Mouse (Mus musculus) heart, adult 18-20 months (tissue): ENCODE data around the gene Kpnb1. TPM values are rescaled to one million over a fixed set of nuclear protein-coding genes. Genes with fewer than 3 reads are reported as not detected.
A peak's percentile ranks its signal among the peaks of the same experiment; 100 is the strongest.
"Not testable (repeated sequence)": the region's sequence is repeated elsewhere in the genome, so short reads cannot be mapped to it uniquely, and the experiment has no call there.

Experiments used
- DNase-seq, 2 experiments: peaks; one replicate each; pipeline ENCODE4 v3.0.0; 2021 to 2022; ENCODE audit warnings: mixed read lengths in 1 of 2
- long read RNA-seq, 2 experiments: library from polyadenylated mRNA; stranded (forward); transcript quantifications; one replicate each; pipeline ENCODE4 v2.0.0; 2021
- total RNA-seq, 2 experiments: library from RNA; stranded (reverse); gene quantifications; 2 replicates each; pipeline ENCODE4 v1.2.3; 2021

The Kpnb1 gene
- total RNA-seq = 10 to 100 TPM; 80.8 to 82.9 TPM
- long read RNA-seq, experiment 1, full-length matches to known transcripts = 9 of 93 reads
- long read RNA-seq, experiment 1, partial matches to known transcripts = 7 of 93 reads
- long read RNA-seq, experiment 1, other reads (novel, unspliced or antisense) = 77 of 93 reads
- long read RNA-seq, experiment 2, full-length matches to known transcripts = 1 of 64 reads
- long read RNA-seq, experiment 2, partial matches to known transcripts = 3 of 64 reads
- long read RNA-seq, experiment 2, other reads (novel, unspliced or antisense) = 60 of 64 reads

GRCm38 (mm10) chr11:97187764-97188642 is at the start of gene Kpnb1:
TSS of gene Kpnb1 (minus strand) at chr11:97187881.
- DNase-seq = peak; percentile 96 to 99

- peak; percentile 62 to 64 for DNase-seq
These were observed 44.8 kb upstream of the Kpnb1 start for GRCm38 (mm10) chr11:97232436-97232835.

- no peak for DNase-seq
These were observed 41.7 kb upstream of the Kpnb1 start for GRCm38 (mm10) chr11:97229396-97229795.

GRCm38 (mm10) chr11:97228985-97229384 is 41.3 kb upstream of the Kpnb1 start:
- no peak for DNase-seq

GRCm38 (mm10) chr11:97226131-97226530 is 38.5 kb upstream of the Kpnb1 start:
- no peak for DNase-seq

GRCm38 (mm10) chr11:97223485-97223884 is 35.8 kb upstream of the Kpnb1 start:
- DNase-seq = no peak

- DNase-seq = no peak
These were observed 33.9 kb upstream of the Kpnb1 start for GRCm38 (mm10) chr11:97221611-97222010.

GRCm38 (mm10) chr11:97220211-97220610 is 32.5 kb upstream of the Kpnb1 start:
- no peak for DNase-seq

GRCm38 (mm10) chr11:97214411-97214810 is 26.7 kb upstream of the Kpnb1 start:
- no peak for DNase-seq

GRCm38 (mm10) chr11:97210728-97211400 is 23.2 kb upstream of the Kpnb1 start:
- DNase-seq = no peak

GRCm38 (mm10) chr11:97207011-97207422 is 19.3 kb upstream of the Kpnb1 start:
- DNase-seq = peak; percentile 22 to 51

GRCm38 (mm10) chr11:97199519-97199918 is 11.8 kb upstream of the Kpnb1 start:
- no peak for DNase-seq

GRCm38 (mm10) chr11:97198601-97199000 is 10.9 kb upstream of the Kpnb1 start:
- DNase-seq = peak; percentile 43 to 71

- DNase-seq = no peak
These were observed 9.3 kb upstream of the Kpnb1 start for GRCm38 (mm10) chr11:97197021-97197420.

- no peak for DNase-seq
These were observed 8.9 kb upstream of the Kpnb1 start for GRCm38 (mm10) chr11:97196541-97196940.

GRCm38 (mm10) chr11:97192621-97192951 is 4.9 kb upstream of the Kpnb1 start:
- DNase-seq = no peak

GRCm38 (mm10) chr11:97191915-97192620 is 4.4 kb upstream of the Kpnb1 start:
- no peak for DNase-seq

GRCm38 (mm10) chr11:97190992-97191391 is 3.3 kb upstream of the Kpnb1 start:
- DNase-seq = peak in 1 of 2 experiments; percentile 22

- DNase-seq = not testable (repeated sequence)
These were observed 2.0 kb upstream of the Kpnb1 start for GRCm38 (mm10) chr11:97189645-97190044.

- no peak for DNase-seq
These were observed 1.6 kb upstream of the Kpnb1 start for GRCm38 (mm10) chr11:97189231-97189630.

GRCm38 (mm10) chr11:97188643-97188955 is 918 bp upstream of the Kpnb1 start:
- DNase-seq = no peak
